Mouse (Mus musculus) bone marrow macrophage, adult 2 months (primary cell): ENCODE results near the gene Ctsa.

Source experiments
- CTCF ChIP-seq: IDR thresholded peaks from 2 replicates; pipeline ENCODE4 v1.5.1; 2012; ENCODE audit warnings: low read depth, mild to moderate bottlenecking, low read length, moderate library complexity
- POLR2A ChIP-seq: IDR thresholded peaks from 2 replicates; pipeline ENCODE4 v1.6.1; 2012; ENCODE audit warnings: mild to moderate bottlenecking, low read depth, low read length, borderline replicate concordance

- TF ChIP-seq CTCF, result 0 out of 2 replicates have a peak, but pooled peaks have one; percentile 5
- TF ChIP-seq POLR2A, result no peak
These were observed 23.8 kb downstream of the Ctsa start for GRCm38 (mm10) chr2:164856309-164857100.
